Mouse (Mus musculus) embryonic facial prominence, embryonic 11.5 days (tissue): Measurements from ENCODE around the gene Stam2. TPM values are rescaled to one million over a fixed set of nuclear protein-coding genes. Genes with fewer than 3 reads are reported as not detected.
A peak's percentile ranks its signal among the peaks of the same experiment; 100 is the strongest.

Source experiments
- ATAC-seq: fragments of 200-750 bp; cut with Nextera tagmentation; replicated peaks from 2 replicates; pipeline ENCODE4 v1.8.0; 2017; ENCODE audit warnings: low read depth; ENCODE audit not compliant: insufficient number of reproducible peaks, low FRiP score, low TSS enrichment
- DNase-seq: peaks from one replicate; pipeline ENCODE4 v3.0.0-alpha.2; 2015; ENCODE audit warnings: low spot score
- H3K27ac ChIP-seq: fragments of 300-500 bp; sonication (generic); replicated peaks from 2 replicates; pipeline ENCODE4 v1.5.1; 2014; ENCODE audit warnings: mild to moderate bottlenecking, low read depth, low read length, control low read depth
- H3K27me3 ChIP-seq: fragments of 300-500 bp; sonication (generic); 2 replicates; pipeline ENCODE4 v1.6.1; 2014; ENCODE audit warnings: mild to moderate bottlenecking, low read length, moderate library complexity, mixed read lengths; ENCODE audit not compliant: control insufficient read depth, insufficient read depth
- H3K36me3 ChIP-seq: fragments of 300-500 bp; sonication (generic); replicated peaks from 2 replicates; pipeline ENCODE4 v1.6.1; 2014; ENCODE audit warnings: low read depth, mild to moderate bottlenecking, low read length, moderate library complexity, mixed read lengths; ENCODE audit not compliant: control insufficient read depth, insufficient read depth
- H3K4me1 ChIP-seq: fragments of 300-500 bp; sonication (generic); 2 replicates; pipeline ENCODE4 v1.6.1; 2014; ENCODE audit warnings: low read length, mixed read lengths; ENCODE audit not compliant: control insufficient read depth, insufficient read depth
- H3K4me2 ChIP-seq: fragments of 300-500 bp; sonication (generic); 2 replicates; pipeline ENCODE4 v1.6.1; 2014; ENCODE audit warnings: low read depth, mild to moderate bottlenecking, control low read depth, low read length, moderate library complexity
- H3K4me3 ChIP-seq: fragments of 300-500 bp; sonication (generic); 2 replicates; pipeline ENCODE4 v1.5.1; 2014; ENCODE audit warnings: low read depth, low read length, control low read depth
- H3K9ac ChIP-seq: fragments of 300-500 bp; sonication (generic); replicated peaks from 2 replicates; pipeline ENCODE4 v1.6.1; 2014; ENCODE audit warnings: mild to moderate bottlenecking, control low read depth, low read length
- H3K9me3 ChIP-seq: fragments of 300-500 bp; sonication (generic); replicated peaks from 2 replicates; pipeline ENCODE4 v1.6.1; 2016; ENCODE audit warnings: mild to moderate bottlenecking, low read length, inconsistent platforms, mixed read lengths; ENCODE audit not compliant: control insufficient read depth
- WGBS: fragments of 180-500 bp; shearing (Covaris S2); extraction: QIAGEN DNeasy Blood & Tissue Kit; methylation state at CpG from one replicate; pipeline ENCODE4 v1.1.7; 2014; 5-methylcytosine and 5-hydroxymethylcytosine counted together
- polyA plus RNA-seq: library from polyadenylated mRNA; unstranded; fragments of >200 nt; fragmentation: Nextera tagmentation; extraction: Ambion mirVana; gene quantifications from 2 replicates; pipeline ENCODE4 v1.2.1, GENCODE M21; 2014

The Stam2 gene
- 34.7 and 41.8 TPM in 2 replicates for polyA plus RNA-seq

DNA sequence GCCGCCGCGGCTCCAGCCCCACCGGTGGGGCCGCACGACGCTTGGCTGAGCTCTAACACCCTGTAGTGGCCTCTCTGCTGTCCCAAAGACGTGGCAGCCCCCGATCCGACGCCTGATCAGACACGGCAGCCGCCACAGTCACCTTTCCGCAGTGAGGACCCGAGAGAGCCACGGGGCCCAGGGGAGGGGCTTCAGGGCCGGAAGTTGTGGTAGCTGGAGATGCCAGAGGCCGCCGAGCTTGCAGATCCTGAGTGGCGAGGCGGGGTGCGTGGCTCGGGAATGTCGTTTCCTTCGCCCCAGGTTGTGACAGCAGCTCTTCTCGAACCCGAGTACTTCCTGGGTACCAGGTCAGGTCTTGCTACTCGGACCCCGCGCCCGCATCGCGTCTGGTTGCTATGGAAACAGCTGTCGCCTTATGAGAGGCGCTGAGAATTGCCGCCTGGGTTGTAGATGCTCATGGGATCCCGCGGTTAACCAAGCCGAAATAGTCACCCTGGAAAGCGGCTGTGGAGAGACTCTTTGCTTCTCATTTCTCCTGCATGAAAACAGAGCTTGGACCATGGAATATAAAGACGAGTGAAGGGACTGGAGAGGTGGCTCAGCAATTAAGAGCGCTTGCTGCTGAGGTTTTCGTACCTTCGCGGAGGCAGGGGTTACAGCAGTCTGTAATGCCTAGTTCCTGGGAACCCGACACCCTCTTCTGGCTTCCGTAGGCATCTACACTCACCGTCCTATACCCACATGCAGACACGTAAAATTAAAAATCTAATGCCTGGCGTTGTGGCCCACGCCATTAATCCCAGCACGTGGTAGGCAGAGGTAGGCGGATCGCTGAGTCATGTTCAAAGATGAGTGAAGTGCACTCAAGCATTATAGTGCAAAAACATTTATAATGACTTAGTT is at the start of gene Stam2:
Gene Stam2, minus strand, starts transcription at position 26 of the 903 bp plus-strand sequence.
- Histone ChIP-seq H3K9ac (peak within 1 kb of the TSS; percentile 95), H3K4me1 (no peaks in the 10 kb centered on the region), H3K27ac (peak within 1 kb of the TSS; percentile 90), H3K4me2 (peak within 1 kb of the TSS; percentile 42), H3K27me3 (no peaks in the 10 kb centered on the region), H3K4me3 (peak within 1 kb of the TSS; percentile 87), H3K36me3 (no peaks in the 10 kb centered on the region), H3K9me3 (no peaks in the 10 kb centered on the region)
- DNase-seq (peak; percentile 88), ATAC-seq (peak; percentile 90)
- WGBS: 9% methylated on average over 54 of the region's 54 CpGs

DNA sequence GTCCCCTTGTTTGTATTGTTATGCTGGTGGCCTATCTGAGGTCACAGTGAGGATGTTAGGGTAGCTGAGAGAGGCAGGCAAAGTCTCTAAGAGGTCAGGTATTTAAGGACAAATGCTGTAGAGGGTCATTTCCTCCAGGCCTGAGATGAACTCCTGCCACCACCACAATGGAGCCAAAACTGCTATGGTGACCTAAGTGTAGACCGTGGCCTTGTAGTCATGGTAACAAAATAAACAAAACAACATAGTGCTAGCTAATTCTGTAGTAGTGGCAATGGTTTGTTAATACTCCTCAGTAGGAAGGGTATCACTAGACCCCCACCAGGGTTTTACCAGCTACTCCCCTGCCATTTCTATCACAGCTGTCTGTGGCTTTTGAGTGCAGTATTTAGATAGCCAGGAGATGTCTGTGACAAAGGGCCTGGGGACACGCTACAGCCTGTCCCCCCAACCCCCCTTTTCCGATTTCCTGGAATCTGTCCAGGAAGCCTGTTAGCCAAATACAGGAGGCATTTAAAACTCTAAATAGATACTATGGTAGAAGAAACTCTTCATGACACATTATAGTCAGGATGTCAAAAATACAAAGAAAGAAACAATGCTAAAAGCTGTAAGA is 43.1 kb upstream of the Stam2 start:
- no peak for ATAC-seq

DNA sequence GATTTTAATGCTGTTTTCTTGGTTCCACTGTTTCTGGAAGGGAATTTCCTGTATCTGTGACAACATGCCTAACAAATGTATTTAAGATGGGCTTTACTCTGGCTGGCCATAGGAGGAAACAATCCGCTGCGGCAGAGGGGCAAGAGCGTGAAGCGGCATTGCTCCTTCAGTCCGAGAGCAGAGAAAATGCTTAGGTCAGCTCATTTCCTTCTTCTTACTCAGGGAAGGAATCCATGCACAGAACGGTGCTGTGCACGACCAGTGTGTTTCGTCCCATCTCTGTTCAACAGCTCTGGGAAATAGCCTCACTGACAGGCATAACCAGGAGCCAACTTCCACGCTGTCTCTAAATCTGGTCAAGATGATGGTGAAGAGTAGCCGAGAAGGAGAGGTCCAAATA is 37.9 kb upstream of the Stam2 start:
- no peak for ATAC-seq
- WGBS: 82% methylated on average over 10 of the region's 10 CpGs
- no peak overlapping the region for H3K9ac ChIP-seq
- no peaks in the 10 kb centered on the region for H3K27me3 ChIP-seq
- DNase-seq: no peak
- H3K4me3 ChIP-seq: no peak overlapping the region
- H3K36me3 ChIP-seq: no peaks in the 10 kb centered on the region
- H3K4me1 ChIP-seq: no peaks in the 10 kb centered on the region
- H3K9me3 ChIP-seq: no peaks in the 10 kb centered on the region
- no peak overlapping the region for H3K27ac ChIP-seq
- no peak overlapping the region for H3K4me2 ChIP-seq

More for the DNA sequence above, 43.1 kb upstream of the Stam2 start:
- peak; percentile 39 for DNase-seq
- no peak overlapping the region for H3K27ac ChIP-seq
- H3K27me3 ChIP-seq: no peaks in the 10 kb centered on the region
- H3K4me3 ChIP-seq: no peak overlapping the region
- H3K4me1 ChIP-seq: no peaks in the 10 kb centered on the region
- no peak overlapping the region for H3K9ac ChIP-seq
- H3K4me2 ChIP-seq: no peak overlapping the region
- H3K9me3 ChIP-seq: no peaks in the 10 kb centered on the region
- 40% methylated on average over 3 of the region's 3 CpGs for WGBS
- H3K36me3 ChIP-seq: no peaks in the 10 kb centered on the region

DNA sequence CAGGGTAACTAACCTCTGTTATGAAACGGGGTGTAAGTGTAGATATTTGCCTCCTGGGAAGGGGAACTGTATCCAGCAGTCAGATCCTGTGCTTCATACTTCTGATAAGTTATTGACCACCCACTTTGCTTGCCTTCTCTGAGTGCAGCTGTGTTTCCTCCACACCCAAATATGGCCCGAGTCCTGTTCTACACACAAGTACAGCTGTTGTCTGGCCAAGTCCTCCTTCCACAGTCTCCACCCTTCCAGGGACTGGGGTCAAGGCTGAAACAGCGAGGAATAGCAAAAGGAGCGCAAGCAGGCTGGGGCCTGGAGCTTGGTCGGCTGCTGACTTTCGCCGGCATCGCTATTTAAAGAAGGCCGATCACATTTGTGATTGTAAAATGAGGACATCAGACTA is 37.3 kb upstream of the Stam2 start:
- ATAC-seq (no peak), DNase-seq (no peak)
- H3K27ac ChIP-seq: no peak overlapping the region
- H3K4me2 ChIP-seq: no peak overlapping the region
- no peaks in the 10 kb centered on the region for H3K36me3 ChIP-seq
- no peak overlapping the region for H3K4me3 ChIP-seq
- WGBS: 83% methylated on average over 9 of the region's 9 CpGs
- H3K9ac ChIP-seq: no peak overlapping the region
- no peaks in the 10 kb centered on the region for H3K27me3 ChIP-seq
- no peaks in the 10 kb centered on the region for H3K4me1 ChIP-seq
- H3K9me3 ChIP-seq: no peaks in the 10 kb centered on the region

DNA sequence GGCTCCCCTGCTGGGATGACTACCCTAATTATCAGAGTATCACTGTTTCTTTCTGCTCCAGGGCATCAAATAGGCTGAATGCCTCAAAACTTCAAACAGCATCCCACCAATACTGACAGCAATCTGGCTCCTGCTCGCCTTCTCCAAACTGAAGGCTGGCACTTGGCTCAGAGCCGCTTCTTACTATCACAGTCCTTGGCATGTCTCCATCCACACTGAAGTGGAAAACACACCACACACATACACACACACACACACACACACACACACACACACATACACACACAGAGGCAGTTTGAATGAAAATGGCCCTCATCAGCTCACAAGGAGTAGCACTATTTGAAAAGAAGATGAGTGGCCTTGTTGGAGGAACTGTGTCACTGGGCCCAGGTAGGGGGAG is 35.8 kb upstream of the Stam2 start:
- DNase-seq (no peak), ATAC-seq (no peak)
- H3K36me3 ChIP-seq: no peaks in the 10 kb centered on the region
- H3K27me3 ChIP-seq: no peaks in the 10 kb centered on the region
- no peak overlapping the region for H3K27ac ChIP-seq
- no peaks in the 10 kb centered on the region for H3K9me3 ChIP-seq
- no peaks in the 10 kb centered on the region for H3K4me1 ChIP-seq
- no peak overlapping the region for H3K9ac ChIP-seq
- 66% methylated on average over 2 of the region's 2 CpGs for WGBS
- no peak overlapping the region for H3K4me2 ChIP-seq
- H3K4me3 ChIP-seq: no peak overlapping the region

DNA sequence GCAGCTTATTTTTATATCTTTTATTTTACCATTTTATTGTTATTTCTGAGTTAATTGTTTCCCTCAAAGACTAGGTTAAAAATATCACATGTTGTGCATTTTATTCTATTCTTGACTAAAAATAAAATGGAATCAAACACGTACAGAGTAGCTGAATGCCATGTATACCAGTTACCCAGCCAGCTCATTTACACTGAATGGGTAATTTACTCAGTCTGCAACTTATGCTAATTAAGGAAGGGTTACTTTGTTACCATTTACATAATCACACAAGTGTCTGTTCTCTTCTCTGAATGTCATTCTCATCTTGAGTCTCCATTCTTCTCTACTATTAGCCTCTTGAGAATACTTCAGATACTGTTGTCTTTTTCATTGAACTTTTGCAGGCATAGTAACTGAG is 32.3 kb upstream of the Stam2 start:
- H3K4me1 ChIP-seq: no peaks in the 10 kb centered on the region
- WGBS: 70% methylated on average over 1 of the region's 1 CpGs
- no peak for ATAC-seq

DNA sequence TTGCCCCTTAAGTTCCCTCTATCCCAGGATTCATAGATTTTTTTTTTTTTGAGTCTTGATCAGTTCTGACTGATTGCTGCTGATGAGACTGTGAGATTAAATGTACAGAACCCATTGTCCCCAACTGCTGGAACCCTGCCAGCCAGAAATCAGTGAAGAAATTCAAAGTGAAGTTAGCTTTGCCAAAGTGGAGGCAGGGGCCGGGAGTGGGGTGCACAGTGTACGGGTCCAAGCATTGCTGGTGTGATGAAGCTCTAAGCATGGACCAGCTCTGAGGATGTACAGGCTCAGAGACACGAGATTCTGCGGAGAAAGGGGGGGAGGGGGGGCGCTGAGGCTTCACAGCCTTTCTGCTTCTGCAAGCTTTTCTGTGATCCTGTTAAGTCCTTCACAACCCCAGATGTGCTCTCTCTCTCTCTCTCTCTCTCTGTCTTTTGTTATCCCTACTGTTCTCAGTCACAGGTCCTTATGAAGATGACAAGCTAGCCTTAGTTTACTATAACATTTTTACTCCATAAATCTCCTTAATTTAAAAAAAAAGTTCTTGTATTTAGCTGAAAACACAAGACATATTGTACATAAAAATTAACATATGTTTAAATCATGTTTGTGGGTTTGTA is 30.8 kb upstream of the Stam2 start:
- H3K9ac ChIP-seq: no peak overlapping the region
- DNase-seq (no peak), ATAC-seq (peak; percentile 73; the same call in 1 of the 2 replicates)
- H3K27ac ChIP-seq: no peak overlapping the region
- 41% methylated on average over 5 of the region's 5 CpGs for WGBS
- no peak overlapping the region for H3K4me3 ChIP-seq
- H3K36me3 ChIP-seq: no peaks in the 10 kb centered on the region
- H3K9me3 ChIP-seq: no peaks in the 10 kb centered on the region
- H3K4me1 ChIP-seq: no peaks in the 10 kb centered on the region
- no peak overlapping the region for H3K4me2 ChIP-seq
- no peaks in the 10 kb centered on the region for H3K27me3 ChIP-seq

More for the DNA sequence above, 32.3 kb upstream of the Stam2 start:
- no peak overlapping the region for H3K4me3 ChIP-seq
- no peaks in the 10 kb centered on the region for H3K9me3 ChIP-seq
- no peak overlapping the region for H3K27ac ChIP-seq
- H3K27me3 ChIP-seq: no peaks in the 10 kb centered on the region
- no peak for DNase-seq
- no peaks in the 10 kb centered on the region for H3K36me3 ChIP-seq
- no peak overlapping the region for H3K4me2 ChIP-seq
- no peak overlapping the region for H3K9ac ChIP-seq

DNA sequence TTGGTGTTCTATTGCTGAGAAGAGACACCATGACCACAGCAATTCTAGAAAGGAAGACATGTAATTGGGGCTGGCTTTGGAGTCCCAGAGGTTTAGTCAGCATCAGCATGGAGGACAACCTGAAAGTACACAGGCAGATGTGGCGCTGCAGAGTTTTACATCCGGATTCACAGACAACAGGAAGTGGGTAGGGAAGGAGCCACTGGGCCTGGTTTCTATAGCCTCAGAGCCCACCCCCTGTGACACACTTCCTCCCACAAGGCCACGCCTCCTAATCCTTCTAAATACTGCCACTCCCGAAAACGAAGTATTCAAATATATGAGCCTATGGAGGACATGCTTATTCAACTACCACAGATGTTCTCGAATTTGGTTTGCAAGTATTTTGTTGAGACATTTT is 23.0 kb upstream of the Stam2 start:
- DNase-seq (no peak), ATAC-seq (no peak)
- Histone ChIP-seq H3K4me3 (no peak overlapping the region), H3K9ac (no peak overlapping the region), H3K4me2 (no peak overlapping the region), H3K9me3 (no peaks in the 10 kb centered on the region), H3K27me3 (no peaks in the 10 kb centered on the region), H3K36me3 (no peaks in the 10 kb centered on the region), H3K4me1 (no peaks in the 10 kb centered on the region), H3K27ac (no peak overlapping the region)
- 88% methylated on average over 6 of the region's 6 CpGs for WGBS
